Mouse (Mus musculus) olfactory bulb, adult 2 months (tissue): ENCODE data around the gene Itpkc.

Source experiments
- CTCF ChIP-seq: fragments of 200-500 bp; IDR thresholded peaks from 2 replicates; pipeline ENCODE4 v1.5.1; 2012; ENCODE audit warnings: low read depth, mild to moderate bottlenecking, low read length, moderate library complexity; ENCODE audit not compliant: insufficient read depth
- POLR2A ChIP-seq: fragments of 200-500 bp; IDR thresholded peaks from 2 replicates; pipeline ENCODE4 v1.6.1; 2012; ENCODE audit warnings: mild to moderate bottlenecking, low read depth, low read length, moderate library complexity; ENCODE audit not compliant: insufficient read depth

DNA sequence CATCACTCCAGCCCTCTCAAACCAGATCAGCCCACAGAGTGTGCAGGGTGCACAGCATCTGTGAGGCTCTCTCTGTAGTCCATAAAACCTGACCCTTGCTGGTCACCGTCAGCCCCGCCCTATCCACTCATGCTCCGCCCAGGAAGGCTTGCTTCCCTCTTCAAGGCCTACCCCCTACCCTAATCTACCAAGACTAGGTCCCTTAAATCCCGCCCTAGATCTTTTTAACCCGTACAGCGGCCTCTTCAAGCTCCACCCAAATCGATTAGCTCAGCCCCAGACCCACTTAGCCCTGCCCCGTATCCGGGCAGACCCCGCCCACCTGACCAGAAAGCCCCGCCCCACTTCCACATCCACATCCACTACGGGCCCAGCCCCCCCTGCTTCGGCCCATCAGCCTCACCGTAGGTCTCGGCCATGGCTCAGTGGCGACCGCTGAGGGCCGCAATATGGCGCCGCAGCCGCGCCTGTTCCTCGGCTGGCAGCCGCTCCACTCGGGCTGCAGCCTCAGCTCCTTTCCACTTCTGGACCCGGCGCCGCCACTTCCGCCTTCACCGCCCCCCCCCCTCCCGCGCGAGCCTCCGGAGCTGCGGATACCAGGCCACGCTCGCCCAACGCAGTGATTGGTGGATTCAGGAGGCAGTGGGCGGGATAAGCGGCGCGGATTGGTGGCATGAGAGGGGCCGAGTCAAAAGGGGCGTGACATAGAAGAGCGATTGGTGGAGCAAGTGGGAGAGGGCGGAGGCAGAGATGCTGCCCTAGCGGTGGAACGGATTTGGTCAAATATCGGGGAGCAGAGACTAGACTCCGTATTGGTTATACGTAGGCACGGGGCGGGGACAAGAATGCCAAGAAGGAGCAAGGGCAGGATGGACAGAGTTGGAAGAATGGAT is 49.9 kb downstream of the Itpkc start, which contains the start of gene Rab4b:
- no peak for TF ChIP-seq CTCF
- peak; percentile 36 for TF ChIP-seq POLR2A
